In the genomic region with DNA sequence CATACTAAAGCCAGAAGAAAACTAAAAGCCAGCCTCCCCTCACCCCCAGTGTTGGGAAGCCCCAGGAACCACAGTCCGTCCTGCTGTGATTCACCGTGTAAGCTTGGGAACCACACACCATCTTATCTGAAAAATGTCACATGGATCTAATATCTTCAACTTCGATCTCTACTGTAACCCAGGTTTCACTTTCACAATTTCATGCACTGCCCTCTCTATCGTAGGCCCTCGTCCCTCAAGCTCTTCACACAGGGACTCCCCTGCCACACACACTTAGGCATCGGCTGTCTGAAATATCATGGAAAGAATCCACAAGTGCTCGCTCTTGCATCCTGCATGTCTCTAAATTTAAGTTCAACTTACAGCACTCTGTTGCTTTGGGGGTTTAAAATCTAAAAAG, we compare ENCODE assay signal across 17 mouse cellular contexts. TPM values are rescaled to one million over a fixed set of nuclear protein-coding genes. Genes with fewer than 3 reads are reported as not detected.
"Had no signal": no experiment of that assay in that cellular context is flagged by ENCODE, and none has a peak within 500 bp of the region (broad histone marks: within the 10 kb centered on the region; RNA-seq: fewer than 3 reads in every experiment).

No protein-coding gene starts in this region.

- H3K27me3 ChIP-seq: limb, embryonic 13.5 days; midbrain, embryonic 12.5 days; neural tube, embryonic 15.5 days had no signal

- H3K9me3 ChIP-seq: limb, embryonic 13.5 days; midbrain, embryonic 12.5 days; neural tube, embryonic 15.5 days had no signal

- H3K4me3 ChIP-seq: layer of hippocampus, adult 2 months; limb, embryonic 13.5 days; midbrain, embryonic 12.5 days; neural tube, embryonic 15.5 days had no signal

- H3K9ac ChIP-seq: limb, embryonic 13.5 days; liver, embryonic 14.5 days; midbrain, embryonic 12.5 days; neural tube, embryonic 15.5 days had no signal

- H3K36me3 ChIP-seq: limb, embryonic 13.5 days; midbrain, embryonic 12.5 days; neural tube, embryonic 15.5 days had no signal

- DNase-seq: kidney, postnatal 10 days; kidney, postnatal 4 days; lung, adult 2 months; right cerebral cortex, postnatal 4 days; spleen, adult 18-20 months; thymus, adult 18-20 months; thymus, postnatal 14 days had no signal

- H3K4me1 ChIP-seq: limb, embryonic 13.5 days; midbrain, embryonic 12.5 days; neural tube, embryonic 15.5 days had no signal

- H3K27ac ChIP-seq: layer of hippocampus, adult 2 months; limb, embryonic 13.5 days; liver, embryonic 14.5 days; macrophage; midbrain, embryonic 12.5 days; neural tube, embryonic 15.5 days had no signal

- ATAC-seq: lung, postnatal 0 days; midbrain, embryonic 16.5 days had no signal

- H3K4me2 ChIP-seq: limb, embryonic 13.5 days; midbrain, embryonic 12.5 days; neural tube, embryonic 15.5 days had no signal

RNA-seq across cellular contexts. Expression of gene Map6d1, which starts 23.9 kb away (rescaled TPM):
- total RNA-seq: liver, adult 2 months; megakaryocyte-erythroid progenitor cell, adult 5-6 weeks had no signal
- polyA plus RNA-seq: liver, adult 2 months; lung, adult 2 months; macrophage had no signal
